Mouse (Mus musculus): ENCODE data around the gene Fhit. TPM values are rescaled to one million over a fixed set of nuclear protein-coding genes. Genes with fewer than 3 reads are reported as not detected.

Fhit gene
- polyA plus RNA-seq, 1 experiment from 2014 or later: 6.1 TPM

DNA sequence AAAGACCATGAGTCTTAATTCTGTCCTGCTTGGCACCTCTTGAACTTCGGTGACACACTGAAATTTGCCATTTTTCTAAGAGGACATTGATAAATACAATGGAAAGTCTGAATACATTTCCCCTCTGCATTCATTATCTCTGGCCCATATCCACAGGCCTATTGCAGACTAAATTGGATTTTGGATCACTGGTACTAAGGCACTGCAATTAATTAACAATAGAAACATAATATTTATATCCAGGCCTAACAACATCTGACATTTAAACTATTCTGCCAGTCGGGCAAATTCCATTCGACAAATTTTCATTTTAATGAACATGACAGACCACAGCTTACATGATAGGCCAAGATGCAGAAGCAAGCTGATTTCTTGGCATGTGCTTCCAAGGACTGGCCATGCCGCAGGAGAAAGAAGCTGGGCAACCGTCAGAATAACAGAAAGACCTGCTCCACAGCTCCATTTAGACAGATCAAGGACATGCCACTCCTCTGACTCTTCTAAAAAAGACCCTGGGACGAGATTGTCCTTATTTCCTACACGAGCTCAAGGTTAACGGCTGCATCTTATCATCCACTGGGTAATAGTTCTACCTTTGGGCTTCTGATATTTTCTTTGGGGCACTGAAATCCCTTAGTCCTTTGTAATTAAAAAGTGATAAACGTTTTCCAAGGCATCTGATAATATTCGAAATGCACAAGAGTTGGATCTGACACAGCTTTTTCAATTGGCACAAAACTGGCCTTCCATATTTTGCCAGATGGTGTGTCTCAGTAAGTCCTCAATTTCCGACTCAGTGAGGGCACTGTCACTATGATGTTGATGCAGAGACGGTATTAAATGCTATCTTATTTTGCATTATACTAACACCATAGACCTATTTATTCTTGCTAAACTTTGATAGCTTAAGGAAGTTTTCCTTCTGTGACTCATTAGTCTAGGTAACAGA lies 27.8 kb downstream of the Fhit start:
- no peak overlapping the region for H3K27ac ChIP-seq (replicated peaks in 1 of 2; ENCODE audit: control insufficient read depth in 1 of 2, insufficient read depth in 1 of 2, low read depth in 2 of 2, low read length in 2 of 2)
- no peaks in the 10 kb centered on the region for H3K36me3 ChIP-seq (ENCODE audit: control insufficient read depth, insufficient read depth, low read length)
- no peak overlapping the region for H3K4me2 ChIP-seq (ENCODE audit: low read length)
- H3K27me3 ChIP-seq (ENCODE audit: control insufficient read depth, insufficient read depth, low read length): no peaks in the 10 kb centered on the region
- no peaks in the 10 kb centered on the region for H3K9me3 ChIP-seq (ENCODE audit: control insufficient read depth, low read length)
- no peak overlapping the region for H3K4me3 ChIP-seq (ENCODE audit: control insufficient read depth in 1 of 2, insufficient read depth in 1 of 2, low read depth in 1 of 2, low read length in 2 of 2)
- ATAC-seq (ENCODE audit: insufficient number of reproducible peaks, insufficient read depth, low FRiP score, low read depth): no peak
- H3K4me1 ChIP-seq (ENCODE audit: control insufficient read depth in 2 of 2, insufficient read depth in 2 of 2, low read length in 2 of 2): no peaks in the 10 kb centered on the region
- 72% methylated on average over 12 of the region's 12 CpGs for WGBS
- no peak overlapping the region for H3K9ac ChIP-seq (ENCODE audit: low read length)

DNA sequence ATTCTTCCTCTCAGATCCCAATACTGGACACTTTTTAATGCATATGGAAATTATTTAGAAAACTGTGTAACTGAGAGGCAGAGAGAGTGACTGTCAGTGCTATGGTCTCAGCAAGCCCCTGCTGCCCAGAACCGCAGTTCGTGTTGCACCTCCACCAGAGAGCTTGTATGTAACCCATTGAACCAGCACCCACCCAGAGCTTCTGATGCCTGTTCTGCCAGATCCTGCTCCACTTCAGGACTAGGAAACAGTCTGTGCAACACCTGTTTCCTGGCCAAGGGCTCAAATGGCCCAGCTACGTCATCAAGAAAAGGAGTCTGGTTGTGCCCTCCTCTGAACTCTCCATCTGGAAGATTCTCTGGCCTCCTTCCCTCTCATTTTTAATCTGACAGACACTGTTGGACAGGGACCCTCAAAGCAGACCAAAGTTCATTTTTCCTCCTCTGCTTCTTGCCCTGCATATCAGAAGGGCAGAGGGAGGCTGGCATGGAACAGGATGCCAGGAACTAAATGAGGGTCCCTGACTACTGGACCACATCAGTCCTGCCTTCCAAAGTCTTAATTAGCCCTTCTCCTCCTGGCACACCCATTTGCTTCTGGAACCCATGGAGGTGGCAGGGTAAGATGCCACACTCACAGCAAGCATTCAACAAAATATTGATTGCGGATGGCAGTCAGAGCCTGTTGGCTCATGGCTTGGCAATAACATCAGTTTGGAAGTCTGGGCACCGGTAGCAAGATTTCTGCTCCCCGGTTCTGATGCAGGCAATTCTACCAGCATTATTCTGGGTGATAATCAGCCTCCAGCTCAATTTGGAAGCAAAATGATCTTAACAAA lies 29.0 kb downstream of the Fhit start:
- Histone ChIP-seq H3K4me3 (ENCODE audit: control insufficient read depth in 1 of 2, insufficient read depth in 1 of 2, low read depth in 1 of 2, low read length in 2 of 2) (no peak overlapping the region), H3K9ac (ENCODE audit: low read length) (no peak overlapping the region), H3K4me2 (ENCODE audit: low read length) (no peak overlapping the region), H3K36me3 (ENCODE audit: control insufficient read depth, insufficient read depth, low read length) (no peaks in the 10 kb centered on the region), H3K9me3 (ENCODE audit: control insufficient read depth, low read length) (no peaks in the 10 kb centered on the region), H3K27me3 (ENCODE audit: control insufficient read depth, insufficient read depth, low read length) (no peaks in the 10 kb centered on the region), H3K4me1 (ENCODE audit: control insufficient read depth in 2 of 2, insufficient read depth in 2 of 2, low read length in 2 of 2) (no peaks in the 10 kb centered on the region), H3K27ac (replicated peaks in 1 of 2; ENCODE audit: control insufficient read depth in 1 of 2, insufficient read depth in 1 of 2, low read depth in 2 of 2, low read length in 2 of 2) (no peak overlapping the region)
- ATAC-seq (ENCODE audit: insufficient number of reproducible peaks, insufficient read depth, low FRiP score, low read depth): no peak
- 89% methylated on average over 6 of the region's 6 CpGs for WGBS

DNA sequence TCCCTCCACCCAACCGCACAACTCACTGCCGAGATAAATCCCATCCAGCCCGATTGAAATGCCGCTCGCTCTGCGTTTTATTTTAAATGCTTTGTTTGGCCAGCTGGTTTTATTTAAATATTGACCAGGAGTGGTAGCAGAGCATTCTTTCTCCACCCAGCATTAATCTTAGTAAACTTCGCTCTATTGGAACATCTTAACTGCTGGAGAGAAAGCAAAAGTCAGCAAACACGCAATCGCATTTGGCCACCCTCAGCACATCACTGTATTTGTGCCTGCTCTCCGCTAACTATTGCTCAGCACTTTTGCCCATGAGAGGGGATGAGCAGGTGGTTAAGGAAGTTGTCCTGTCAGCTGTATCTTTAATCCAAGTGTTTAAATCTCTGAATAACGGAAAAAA lies 36.7 kb downstream of the Fhit start:
- Histone ChIP-seq H3K27me3 (ENCODE audit: control insufficient read depth, insufficient read depth, low read length) (no peaks in the 10 kb centered on the region), H3K9me3 (ENCODE audit: control insufficient read depth, low read length) (no peaks in the 10 kb centered on the region), H3K9ac (ENCODE audit: low read length) (no peak overlapping the region), H3K4me3 (ENCODE audit: control insufficient read depth in 1 of 2, insufficient read depth in 1 of 2, low read depth in 1 of 2, low read length in 2 of 2) (no peak overlapping the region), H3K4me2 (ENCODE audit: low read length) (no peak overlapping the region), H3K27ac (replicated peaks in 1 of 2; ENCODE audit: control insufficient read depth in 1 of 2, insufficient read depth in 1 of 2, low read depth in 2 of 2, low read length in 2 of 2) (no peak overlapping the region), H3K36me3 (ENCODE audit: control insufficient read depth, insufficient read depth, low read length) (no peaks in the 10 kb centered on the region), H3K4me1 (ENCODE audit: control insufficient read depth in 2 of 2, insufficient read depth in 2 of 2, low read length in 2 of 2) (no peaks in the 10 kb centered on the region)
- 81% methylated on average over 11 of the region's 11 CpGs for WGBS
- no peak for ATAC-seq (ENCODE audit: insufficient number of reproducible peaks, insufficient read depth, low FRiP score, low read depth)

- WGBS: 87% methylated on average over 6 of the region's 6 CpGs
- H3K9me3 ChIP-seq (ENCODE audit: control insufficient read depth, low read length): no peaks in the 10 kb centered on the region
Observed at GRCm38 (mm10) chr14:11119076-11119475, 42.8 kb downstream of the Fhit start.

GRCm38 (mm10) chr14:11085596-11085995 lies 76.2 kb downstream of the Fhit start:
- WGBS: 80% methylated on average over 3 of the region's 3 CpGs
- no peaks in the 10 kb centered on the region for H3K4me1 ChIP-seq (ENCODE audit: control insufficient read depth in 2 of 2, insufficient read depth in 2 of 2, low read length in 2 of 2)

More at GRCm38 (mm10) chr14:11119076-11119475, 42.8 kb downstream of the Fhit start:
- Histone ChIP-seq H3K9ac (ENCODE audit: low read length) (no peak overlapping the region), H3K27ac (replicated peaks in 1 of 2; ENCODE audit: control insufficient read depth in 1 of 2, insufficient read depth in 1 of 2, low read depth in 2 of 2, low read length in 2 of 2) (no peak overlapping the region), H3K4me2 (ENCODE audit: low read length) (no peak overlapping the region), H3K4me3 (ENCODE audit: control insufficient read depth in 1 of 2, insufficient read depth in 1 of 2, low read depth in 1 of 2, low read length in 2 of 2) (no peak overlapping the region), H3K36me3 (ENCODE audit: control insufficient read depth, insufficient read depth, low read length) (no peaks in the 10 kb centered on the region), H3K4me1 (ENCODE audit: control insufficient read depth in 2 of 2, insufficient read depth in 2 of 2, low read length in 2 of 2) (no peaks in the 10 kb centered on the region), H3K27me3 (ENCODE audit: control insufficient read depth, insufficient read depth, low read length) (no peaks in the 10 kb centered on the region)
- ATAC-seq (ENCODE audit: insufficient number of reproducible peaks, insufficient read depth, low FRiP score, low read depth): no peak

DNA sequence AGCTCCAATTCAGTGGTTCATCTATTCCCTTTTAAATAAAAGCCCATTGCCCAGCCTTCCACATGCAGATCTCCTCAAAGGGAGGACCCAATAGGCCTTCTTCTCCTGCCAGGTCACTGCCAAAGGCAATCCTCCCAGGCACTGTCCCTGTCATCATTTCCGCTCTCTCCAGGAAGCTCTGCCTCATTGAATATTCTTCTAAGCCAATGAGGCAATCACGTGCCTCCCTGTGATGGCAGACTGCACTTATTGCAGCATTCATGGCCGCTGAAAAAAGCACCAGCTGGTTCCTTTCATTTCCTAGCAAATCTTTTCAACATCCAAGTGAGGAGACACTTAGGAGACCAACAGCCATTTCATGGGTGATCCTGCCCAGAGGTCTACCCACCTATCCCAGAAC lies 77.9 kb downstream of the Fhit start:
- Histone ChIP-seq H3K4me2 (ENCODE audit: low read length) (no peak overlapping the region), H3K4me3 (ENCODE audit: control insufficient read depth in 1 of 2, insufficient read depth in 1 of 2, low read depth in 1 of 2, low read length in 2 of 2) (no peak overlapping the region), H3K9ac (ENCODE audit: low read length) (no peak overlapping the region), H3K4me1 (ENCODE audit: control insufficient read depth in 2 of 2, insufficient read depth in 2 of 2, low read length in 2 of 2) (no peaks in the 10 kb centered on the region), H3K27me3 (ENCODE audit: control insufficient read depth, insufficient read depth, low read length) (no peaks in the 10 kb centered on the region), H3K27ac (replicated peaks in 1 of 2; ENCODE audit: control insufficient read depth in 1 of 2, insufficient read depth in 1 of 2, low read depth in 2 of 2, low read length in 2 of 2) (no peak overlapping the region), H3K36me3 (ENCODE audit: control insufficient read depth, insufficient read depth, low read length) (no peaks in the 10 kb centered on the region), H3K9me3 (ENCODE audit: control insufficient read depth, low read length) (no peaks in the 10 kb centered on the region)
- no peak for ATAC-seq (ENCODE audit: insufficient number of reproducible peaks, insufficient read depth, low FRiP score, low read depth)
- WGBS: 59% methylated on average over 3 of the region's 3 CpGs

More at GRCm38 (mm10) chr14:11085596-11085995, 76.2 kb downstream of the Fhit start:
- H3K36me3 ChIP-seq (ENCODE audit: control insufficient read depth, insufficient read depth, low read length): no peaks in the 10 kb centered on the region
- no peaks in the 10 kb centered on the region for H3K9me3 ChIP-seq (ENCODE audit: control insufficient read depth, low read length)
- no peak for ATAC-seq (ENCODE audit: insufficient number of reproducible peaks, insufficient read depth, low FRiP score, low read depth)
- H3K4me2 ChIP-seq (ENCODE audit: low read length): no peak overlapping the region
- no peak overlapping the region for H3K4me3 ChIP-seq (ENCODE audit: control insufficient read depth in 1 of 2, insufficient read depth in 1 of 2, low read depth in 1 of 2, low read length in 2 of 2)
- no peak overlapping the region for H3K27ac ChIP-seq (replicated peaks in 1 of 2; ENCODE audit: control insufficient read depth in 1 of 2, insufficient read depth in 1 of 2, low read depth in 2 of 2, low read length in 2 of 2)
- H3K27me3 ChIP-seq (ENCODE audit: control insufficient read depth, insufficient read depth, low read length): no peaks in the 10 kb centered on the region
- H3K9ac ChIP-seq (ENCODE audit: low read length): no peak overlapping the region

GRCm38 (mm10) chr14:11083462-11083861 lies 78.4 kb downstream of the Fhit start:
- ATAC-seq (ENCODE audit: insufficient number of reproducible peaks, insufficient read depth, low FRiP score, low read depth): no peak
- Histone ChIP-seq H3K4me2 (ENCODE audit: low read length) (no peak overlapping the region), H3K36me3 (ENCODE audit: control insufficient read depth, insufficient read depth, low read length) (no peaks in the 10 kb centered on the region), H3K9ac (ENCODE audit: low read length) (no peak overlapping the region), H3K4me1 (ENCODE audit: control insufficient read depth in 2 of 2, insufficient read depth in 2 of 2, low read length in 2 of 2) (no peaks in the 10 kb centered on the region), H3K27me3 (ENCODE audit: control insufficient read depth, insufficient read depth, low read length) (no peaks in the 10 kb centered on the region), H3K27ac (replicated peaks in 1 of 2; ENCODE audit: control insufficient read depth in 1 of 2, insufficient read depth in 1 of 2, low read depth in 2 of 2, low read length in 2 of 2) (no peak overlapping the region), H3K9me3 (ENCODE audit: control insufficient read depth, low read length) (no peaks in the 10 kb centered on the region), H3K4me3 (ENCODE audit: control insufficient read depth in 1 of 2, insufficient read depth in 1 of 2, low read depth in 1 of 2, low read length in 2 of 2) (no peak overlapping the region)
- WGBS: 76% methylated on average over 5 of the region's 5 CpGs
